Comparison of ENCODE assay signal across 32 mouse cellular contexts in the genomic region with DNA sequence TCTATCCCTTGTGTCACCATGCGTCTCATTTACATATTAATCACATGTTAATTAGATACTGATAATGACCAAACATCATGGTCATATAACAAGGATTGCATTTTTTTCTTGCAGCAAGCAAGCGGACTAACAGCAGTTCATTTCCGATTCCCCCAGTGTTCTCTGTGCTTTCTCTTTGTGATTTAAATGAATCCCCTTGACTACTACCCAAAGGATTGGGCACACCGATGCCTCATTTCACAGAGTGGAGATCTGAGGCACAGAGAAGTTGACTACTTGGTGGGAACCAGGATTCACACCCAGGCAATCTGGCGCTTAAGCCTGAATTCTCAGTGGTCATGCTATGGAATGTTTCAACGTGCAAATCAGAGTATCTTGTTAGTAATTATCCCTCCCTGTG. TPM values are rescaled to one million over a fixed set of nuclear protein-coding genes. Genes with fewer than 3 reads are reported as not detected.
"Had no signal": no experiment of that assay in that cellular context is flagged by ENCODE, and none has a peak within 500 bp of the region (broad histone marks: within the 10 kb centered on the region; RNA-seq: fewer than 3 reads in every experiment).

No protein-coding gene starts in this region.

- H3K4me1 ChIP-seq: embryonic facial prominence, embryonic 10.5 days; embryonic facial prominence, embryonic 12.5 days; embryonic facial prominence, embryonic 13.5 days; embryonic facial prominence, embryonic 15.5 days; forebrain, embryonic 10.5 days; forebrain, embryonic 13.5 days; forebrain, embryonic 15.5 days; heart, embryonic 10.5 days had no signal

- DNase-seq: cerebellum, adult 9-11 months; cerebellum, postnatal 10 days; cerebellum, postnatal 14 days; cerebellum, postnatal 25 days; cerebellum, postnatal 36 days; embryo, embryonic 11 days; forebrain, postnatal 0 days; gastrocnemius, adult 2 months; gastrocnemius, postnatal 10 days; gastrocnemius, postnatal 14 days; gastrocnemius, postnatal 25 days; gastrocnemius, postnatal 36 days; heart, adult 11 months; heart, adult 18-20 months; heart, adult 2 months had no signal

- H3K4me2 ChIP-seq: embryonic facial prominence, embryonic 12.5 days; embryonic facial prominence, embryonic 13.5 days; embryonic facial prominence, embryonic 15.5 days; forebrain, embryonic 13.5 days; forebrain, embryonic 15.5 days; heart, embryonic 11.5 days had no signal

- H3K9me3 ChIP-seq: embryonic facial prominence, embryonic 10.5 days; embryonic facial prominence, embryonic 12.5 days; embryonic facial prominence, embryonic 13.5 days; embryonic facial prominence, embryonic 15.5 days; forebrain, embryonic 10.5 days; forebrain, embryonic 13.5 days; forebrain, embryonic 15.5 days; heart, embryonic 10.5 days had no signal

- H3K36me3 ChIP-seq: embryonic facial prominence, embryonic 10.5 days; embryonic facial prominence, embryonic 12.5 days; embryonic facial prominence, embryonic 13.5 days; embryonic facial prominence, embryonic 15.5 days; forebrain, embryonic 10.5 days; forebrain, embryonic 15.5 days; heart, embryonic 10.5 days had no signal

- H3K9ac ChIP-seq: embryonic facial prominence, embryonic 12.5 days; embryonic facial prominence, embryonic 13.5 days; embryonic facial prominence, embryonic 15.5 days; forebrain, embryonic 13.5 days; forebrain, embryonic 15.5 days; forebrain, postnatal 0 days had no signal

- H3K27ac ChIP-seq: embryonic facial prominence, embryonic 10.5 days; embryonic facial prominence, embryonic 12.5 days; embryonic facial prominence, embryonic 13.5 days; embryonic facial prominence, embryonic 15.5 days; forebrain, embryonic 10.5 days; forebrain, embryonic 13.5 days; forebrain, embryonic 15.5 days; gastrocnemius, adult 2 months; heart, adult 2 months; heart, embryonic 10.5 days had no signal

- H3K27me3 ChIP-seq: embryonic facial prominence, embryonic 12.5 days; embryonic facial prominence, embryonic 13.5 days; embryonic facial prominence, embryonic 15.5 days; forebrain, embryonic 13.5 days; forebrain, embryonic 15.5 days had no signal

- ATAC-seq: forebrain, embryonic 13.5 days; forebrain, embryonic 14.5 days; forebrain, embryonic 15.5 days; forebrain, embryonic 16.5 days; forebrain, postnatal 0 days had no signal

- H3K4me3 ChIP-seq: embryonic facial prominence, embryonic 10.5 days; embryonic facial prominence, embryonic 12.5 days; embryonic facial prominence, embryonic 13.5 days; embryonic facial prominence, embryonic 15.5 days; erythroblast, embryonic 14.5 days; forebrain, embryonic 10.5 days; forebrain, embryonic 13.5 days; forebrain, embryonic 15.5 days; gastrocnemius, adult 2 months; heart, adult 2 months; heart, embryonic 10.5 days had no signal

RNA-seq across cellular contexts. Expression of gene Uox, which starts 35.2 kb away (rescaled TPM):
- total RNA-seq: common myeloid progenitor, adult 5-6 weeks; gastrocnemius, adult 2 months; gastrocnemius, postnatal 14 days; gastrocnemius, postnatal 25 days; granulocyte monocyte progenitor cell, adult 5-6 weeks; heart, adult 18-20 months; heart, adult 2 months; heart, adult 8-10 months had no signal
- polyA plus RNA-seq: embryonic facial prominence, embryonic 10.5 days; embryonic facial prominence, embryonic 11.5 days; embryonic facial prominence, embryonic 12.5 days; erythroblast, embryonic 14.5 days; forebrain, embryonic 10.5 days; forebrain, embryonic 11.5 days; forebrain, embryonic 13.5 days; forebrain, embryonic 14.5 days; forebrain, embryonic 15.5 days; forebrain, embryonic 16.5 days; heart, adult 2 months; heart, embryonic 10.5 days; heart, embryonic 11.5 days had no signal

RNA-seq across cellular contexts. Expression of gene Spata1, which starts 35.4 kb away (rescaled TPM):
- polyA plus RNA-seq: erythroblast, embryonic 14.5 days had no signal
